Mouse (Mus musculus): Measurements from ENCODE around the gene Fgfr2.
"Not testable (repeated sequence)": the region's sequence is repeated elsewhere in the genome, so short reads cannot be mapped to it uniquely, and the experiment has no call there.

Fgfr2 gene

DNA sequence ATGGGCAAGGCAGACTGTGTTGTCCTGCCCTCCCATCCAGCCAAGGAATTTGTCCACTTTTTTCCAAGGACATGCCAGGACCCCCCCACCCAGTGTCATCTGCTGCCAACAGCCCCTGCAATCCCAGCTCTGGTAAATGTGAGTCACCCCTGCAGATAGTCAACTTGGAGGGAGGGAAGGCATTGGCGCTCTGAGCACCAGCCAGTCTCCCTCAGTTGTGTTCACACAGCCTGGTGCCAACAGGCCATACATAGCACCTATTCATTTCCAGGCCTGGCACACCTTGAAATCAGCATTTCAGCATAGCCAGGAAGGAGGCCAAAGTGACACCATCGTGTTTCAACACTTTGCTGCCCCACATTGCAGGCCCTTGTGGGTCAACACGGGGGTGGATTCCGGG lies 439.2 kb downstream of the Fgfr2 start:
- no peak for DNase-seq

DNA sequence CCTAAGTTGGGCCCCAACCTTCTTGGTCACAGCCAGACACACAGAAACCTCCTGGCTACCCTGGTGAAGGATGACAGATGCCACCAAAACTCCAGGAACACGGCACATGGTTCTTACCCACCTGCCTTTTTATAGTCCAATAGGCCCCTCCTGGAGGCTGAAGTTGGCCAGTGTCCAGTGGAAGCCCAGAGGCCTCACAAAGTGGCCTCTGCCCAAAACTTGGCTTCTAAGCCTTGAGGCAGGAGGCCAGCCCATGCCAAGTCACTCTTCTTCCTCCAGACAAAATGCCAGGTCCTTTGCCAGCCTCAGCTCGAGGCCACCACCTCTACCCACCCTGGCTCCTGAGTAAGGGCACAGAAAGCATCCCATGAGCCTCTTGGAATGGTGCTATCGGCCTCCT lies 440.2 kb downstream of the Fgfr2 start:
- no peak for DNase-seq

DNA sequence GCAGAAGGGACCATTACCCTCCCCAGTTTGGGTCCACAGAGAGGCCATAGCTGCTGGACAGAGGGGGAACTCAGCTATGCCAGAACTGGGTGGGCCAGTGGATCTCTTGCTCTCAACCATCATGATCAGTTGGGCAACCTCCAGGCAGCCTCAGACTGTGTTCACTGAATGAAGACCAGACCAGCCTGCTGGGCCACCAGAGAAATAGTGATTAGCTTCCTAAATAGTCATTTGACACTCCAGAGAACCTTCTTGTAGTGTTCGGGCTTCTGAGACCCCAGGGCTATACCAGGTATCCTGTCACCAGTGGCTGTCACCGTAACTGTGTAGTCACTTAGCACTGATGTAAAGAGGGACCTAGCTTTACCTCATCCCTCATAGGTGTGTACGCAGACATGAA lies 440.8 kb downstream of the Fgfr2 start:
- DNase-seq, result no peak

DNA sequence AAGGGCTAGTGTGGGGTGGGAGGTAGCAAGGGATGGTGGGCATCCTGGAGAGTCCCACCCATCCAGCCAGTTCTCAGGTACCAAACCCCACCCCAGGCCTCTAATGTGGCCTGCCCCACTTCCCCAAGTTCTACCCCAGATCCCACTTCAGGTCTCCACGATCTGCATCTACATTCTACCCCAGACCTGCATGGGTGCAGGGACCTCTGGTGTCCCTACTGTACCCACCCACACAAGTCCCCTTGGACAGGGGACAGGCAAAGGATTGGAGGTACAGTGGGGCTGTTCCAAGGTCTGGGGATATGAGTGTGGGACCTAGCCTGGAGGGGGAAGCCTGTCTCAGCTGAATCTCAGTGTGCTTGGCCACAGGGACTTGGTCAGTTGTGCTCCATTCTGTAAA lies 441.3 kb downstream of the Fgfr2 start:
- no peak for DNase-seq

DNA sequence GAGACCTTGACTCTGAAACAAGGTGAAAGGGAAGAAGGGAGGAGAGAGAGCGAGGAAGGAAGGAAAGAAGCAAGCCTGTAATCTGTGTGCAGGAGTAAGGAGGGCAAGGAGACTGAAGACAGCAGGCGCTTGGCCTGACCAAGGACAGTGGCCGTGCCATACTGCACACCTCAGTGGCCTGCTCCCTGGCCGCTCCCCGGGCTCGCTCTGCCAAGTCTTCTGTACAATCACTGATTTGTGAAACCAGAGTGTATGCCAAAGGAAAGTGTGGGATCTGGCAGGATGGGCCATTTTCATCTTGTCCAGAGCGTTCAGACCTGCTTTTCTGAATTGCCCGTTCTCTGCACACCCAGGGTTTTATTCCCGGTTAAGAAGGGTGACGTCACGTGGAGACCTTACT lies 441.9 kb downstream of the Fgfr2 start:
- DNase-seq, result no peak

DNA sequence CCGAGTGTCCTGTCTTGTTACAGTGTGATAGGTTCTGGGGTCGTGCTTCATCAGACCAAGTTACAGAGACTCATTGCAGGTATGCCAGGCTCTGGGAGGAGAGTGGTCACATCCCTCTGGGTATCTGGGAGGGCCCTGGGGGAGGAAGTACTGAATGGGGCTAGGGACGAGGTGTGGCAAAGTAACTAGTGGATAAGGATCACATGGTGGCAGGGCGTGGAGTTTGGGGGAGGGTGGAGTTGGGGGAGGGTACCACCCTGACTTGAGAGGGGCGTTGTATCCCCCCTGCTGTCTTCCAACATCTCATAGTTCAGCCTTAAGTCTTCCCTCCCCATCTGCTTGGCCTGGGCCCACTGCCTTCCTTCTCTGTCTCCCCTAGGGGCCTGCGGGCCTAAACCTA lies 443.6 kb downstream of the Fgfr2 start:
- DNase-seq, result no peak

DNA sequence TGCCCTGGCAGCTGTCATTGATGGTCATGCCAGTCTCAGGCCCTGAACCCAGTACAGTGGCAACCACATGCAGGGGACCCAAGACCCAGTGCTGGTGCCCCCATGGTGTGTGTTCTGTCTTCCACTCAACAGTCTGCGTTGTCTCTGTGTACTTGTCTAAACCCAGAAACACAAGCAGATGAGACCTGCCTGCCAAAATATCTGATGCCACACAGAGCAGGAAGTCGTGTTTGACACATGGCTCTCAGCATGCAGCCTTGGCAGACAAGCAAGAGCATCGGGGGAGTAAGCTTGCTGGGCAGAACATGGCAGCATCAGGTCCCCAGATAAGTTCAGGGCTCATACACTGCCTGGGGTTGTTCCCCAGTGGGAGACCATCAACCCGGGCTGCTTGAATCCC lies 444.0 kb downstream of the Fgfr2 start:
- DNase-seq, result no peak

DNA sequence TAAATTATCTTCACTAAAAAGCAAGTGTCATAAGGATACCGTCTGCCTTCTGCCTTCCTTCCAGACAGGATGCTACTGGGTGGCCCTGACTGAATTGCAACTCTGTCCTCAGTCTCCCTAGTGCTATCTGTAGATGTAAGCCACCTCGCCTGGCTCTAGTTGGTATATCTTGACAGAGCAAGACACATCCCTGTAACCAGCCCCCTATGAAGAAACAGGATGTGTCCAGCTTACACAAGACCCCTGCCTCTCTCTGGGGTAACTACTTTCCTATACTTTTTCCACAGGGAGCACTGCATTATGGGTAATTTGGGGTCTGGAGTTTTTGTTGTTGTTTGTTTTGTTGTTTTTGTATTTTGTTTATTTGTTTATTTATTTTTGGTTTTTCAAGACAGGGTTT lies 447.2 kb downstream of the Fgfr2 start:
- DNase-seq, result no peak

DNA sequence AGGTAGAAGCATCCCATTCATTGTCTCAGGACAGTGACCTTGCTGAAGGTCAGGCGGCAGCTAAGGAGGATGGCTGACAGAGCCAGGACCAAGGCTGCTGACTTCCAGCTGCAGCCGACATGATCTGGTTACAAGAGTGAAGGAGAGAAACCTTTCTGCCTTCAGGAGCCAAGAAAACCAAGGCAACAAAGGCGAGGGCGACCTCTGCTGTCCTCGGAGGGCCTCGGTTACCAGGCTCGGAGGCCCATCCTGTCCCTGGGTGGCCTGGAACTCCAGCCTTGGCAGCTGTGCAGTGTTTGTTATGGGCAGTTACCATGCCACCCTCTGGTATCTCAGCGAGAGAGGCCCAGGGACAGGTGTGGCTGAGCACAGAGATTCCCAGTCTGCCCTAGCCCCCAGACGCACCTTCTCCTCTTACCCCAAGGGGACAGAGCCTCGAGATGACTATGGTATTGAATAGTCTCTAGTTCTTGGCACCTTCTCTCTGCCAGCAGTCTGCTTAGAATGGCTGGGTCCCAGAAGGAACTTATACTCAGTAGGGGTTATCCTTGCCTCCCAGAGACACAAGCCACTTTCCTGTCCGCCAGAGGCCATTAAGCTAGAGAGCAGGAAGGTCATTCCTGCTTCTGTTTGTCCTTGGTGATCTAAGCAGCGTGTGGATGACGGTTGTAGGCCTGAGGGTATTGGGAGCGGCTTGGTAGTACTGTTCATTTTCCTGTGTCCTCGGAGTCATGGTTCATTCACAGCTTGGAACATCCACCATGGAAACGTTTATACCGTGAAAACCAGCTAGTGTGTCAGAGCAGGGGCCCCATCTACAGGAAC lies 449.0 kb downstream of the Fgfr2 start:
- DNase-seq, result peak; percentile 60 to 69

DNA sequence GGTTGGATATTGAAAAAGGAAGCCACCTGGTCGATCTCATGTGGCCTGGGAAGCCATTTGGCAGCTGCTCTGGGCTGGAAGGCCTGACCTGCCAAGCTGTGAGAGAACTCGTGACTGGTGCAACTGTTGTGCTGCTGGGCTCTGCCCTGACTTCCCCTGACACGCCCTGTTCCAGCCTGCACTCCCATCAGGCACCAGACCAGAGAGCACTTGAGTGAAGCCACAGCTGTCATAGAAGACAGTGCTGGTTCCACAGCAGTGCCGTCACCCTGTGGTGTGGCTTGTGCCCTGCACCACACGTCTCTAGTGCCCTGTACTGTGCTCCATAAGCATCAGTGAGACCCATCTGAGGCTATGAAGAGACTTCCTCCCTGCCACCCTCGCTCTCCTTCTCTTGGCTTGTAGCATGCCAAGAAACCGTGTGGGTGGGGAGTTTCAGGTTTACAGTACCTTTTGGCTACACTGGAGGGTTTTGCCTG lies 450.6 kb downstream of the Fgfr2 start:
- DNase-seq, result no peak

DNA sequence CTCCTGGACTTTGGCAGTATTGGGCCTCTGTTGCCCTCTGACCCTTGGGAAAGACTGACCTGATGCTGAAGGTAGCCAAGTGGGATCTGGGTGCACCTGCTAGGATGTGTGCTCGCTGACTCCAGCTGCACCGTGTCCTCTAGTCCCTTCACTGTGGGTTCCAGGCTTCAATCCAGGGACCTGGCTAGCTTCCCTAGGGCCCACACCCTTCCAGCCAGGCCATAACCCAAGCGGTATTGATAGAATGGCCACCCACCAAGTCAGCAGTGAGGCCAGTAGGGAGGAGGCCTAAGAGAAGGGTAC lies 452.3 kb downstream of the Fgfr2 start:
- DNase-seq, result peak in 1 of 2 experiments; percentile 48

DNA sequence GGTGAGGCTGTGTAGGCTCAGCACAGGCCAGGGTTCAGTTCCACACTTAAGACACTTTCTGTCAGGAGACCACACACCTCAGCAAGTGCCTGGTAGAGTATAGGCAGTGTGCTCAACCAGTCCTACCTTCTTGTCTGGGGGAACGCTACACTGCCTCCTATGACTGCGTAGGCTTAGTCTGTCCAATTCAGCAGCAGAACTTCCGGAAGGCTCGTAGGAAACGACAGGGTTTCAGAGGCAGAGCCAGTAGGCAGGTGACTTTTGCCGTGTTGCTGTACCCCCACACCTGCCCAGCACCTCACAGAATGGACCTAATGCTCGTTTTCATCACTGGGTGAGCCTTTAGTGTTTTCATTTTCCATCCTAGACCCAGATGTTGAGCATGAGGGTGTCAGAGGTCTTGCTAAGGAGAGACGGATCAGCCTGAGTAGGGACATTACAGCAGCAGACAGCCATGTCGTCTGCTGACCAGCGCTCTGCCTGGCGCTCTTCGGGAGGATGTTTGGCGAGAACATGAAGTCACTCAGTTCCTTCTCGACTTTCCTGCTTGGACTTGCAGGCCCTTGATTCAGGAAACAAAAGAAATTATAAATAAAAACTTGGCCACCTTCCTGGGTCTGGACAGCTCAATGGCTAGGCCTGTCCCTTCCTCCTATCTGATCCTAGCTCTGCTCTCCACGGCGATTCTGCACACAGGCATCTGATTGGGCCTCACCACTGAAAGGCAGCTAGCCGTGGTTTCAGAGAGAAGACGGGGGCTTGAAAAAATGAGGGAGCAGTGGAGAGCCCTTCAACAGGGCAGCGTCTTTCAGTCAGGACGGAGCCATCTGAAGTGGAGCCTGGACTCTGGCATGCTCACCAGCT lies 452.9 kb downstream of the Fgfr2 start:
- peak in 1 of 2 experiments; percentile 39 for DNase-seq

DNA sequence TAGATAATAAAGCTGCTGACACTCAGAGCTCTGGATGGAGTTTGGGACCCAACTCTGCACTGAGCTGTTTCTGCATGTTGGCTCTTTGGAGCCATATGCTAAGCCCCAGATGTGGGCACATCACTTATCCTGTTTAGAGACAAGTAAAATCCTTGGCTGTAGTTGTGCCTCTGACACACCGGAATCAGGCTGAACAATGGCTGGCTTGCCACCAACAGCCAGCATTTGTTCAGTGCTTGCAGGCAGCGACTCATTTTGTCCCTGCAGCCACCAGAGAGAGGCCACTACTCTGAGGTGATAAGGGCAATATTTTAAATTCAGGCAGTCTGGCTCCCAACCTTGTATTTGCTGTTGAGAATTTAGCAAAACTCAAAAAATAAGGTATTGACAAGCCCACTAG lies 454.5 kb downstream of the Fgfr2 start:
- DNase-seq, result peak; percentile 42 to 62

DNA sequence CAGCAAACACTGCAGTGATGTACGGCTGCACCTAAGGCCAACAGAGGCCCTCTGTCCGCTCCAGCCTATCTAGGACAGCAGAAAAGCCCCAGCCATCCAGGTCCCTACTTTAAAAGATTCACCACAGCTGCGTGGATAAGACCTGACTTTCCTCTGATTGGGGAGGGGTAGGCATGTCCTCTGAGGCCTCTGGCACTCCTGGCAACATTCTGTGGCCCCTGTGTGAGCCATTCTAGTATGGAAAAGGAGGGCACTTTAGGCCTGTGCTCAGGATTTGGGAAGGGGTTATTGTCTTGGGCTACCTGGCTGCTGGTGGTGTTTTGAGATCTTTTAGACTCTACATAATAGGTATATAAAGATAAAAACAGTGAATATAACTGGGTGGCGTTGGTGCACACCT lies 456.6 kb downstream of the Fgfr2 start:
- DNase-seq, result no peak

DNA sequence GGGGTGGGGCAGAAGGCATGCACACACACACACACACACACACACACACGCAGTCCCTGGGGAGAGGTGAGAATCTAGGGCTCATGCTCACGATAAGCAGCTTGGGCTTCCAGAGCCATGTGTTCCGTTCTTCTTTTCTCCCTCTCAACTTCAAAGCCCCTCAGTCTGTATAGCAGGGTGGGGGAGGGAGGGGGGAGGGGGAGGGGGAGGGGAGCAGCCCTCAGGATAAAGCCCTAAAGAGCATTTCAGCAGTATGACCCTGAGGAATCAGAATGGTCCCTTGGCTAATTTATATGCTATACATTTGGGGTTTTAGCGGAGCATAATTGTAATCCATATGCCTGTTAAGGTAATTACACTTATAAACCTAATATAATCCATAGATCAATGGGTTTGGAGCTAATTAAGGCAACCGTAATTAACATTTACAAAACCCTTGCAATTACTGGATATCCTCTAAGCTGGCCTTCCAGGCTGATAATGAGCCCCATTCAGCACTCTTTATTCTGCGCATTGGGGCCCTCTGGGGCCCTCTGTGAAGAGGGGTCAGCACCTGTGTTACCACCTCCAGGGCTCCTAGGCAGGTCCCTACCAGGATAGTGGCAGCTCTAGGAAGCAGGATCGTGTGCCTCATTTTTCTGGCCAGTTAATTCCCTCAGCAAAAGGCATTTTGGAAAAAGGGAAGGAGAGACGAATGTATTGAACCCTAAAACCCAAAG lies 457.3 kb downstream of the Fgfr2 start:
- DNase-seq, result no peak

DNA sequence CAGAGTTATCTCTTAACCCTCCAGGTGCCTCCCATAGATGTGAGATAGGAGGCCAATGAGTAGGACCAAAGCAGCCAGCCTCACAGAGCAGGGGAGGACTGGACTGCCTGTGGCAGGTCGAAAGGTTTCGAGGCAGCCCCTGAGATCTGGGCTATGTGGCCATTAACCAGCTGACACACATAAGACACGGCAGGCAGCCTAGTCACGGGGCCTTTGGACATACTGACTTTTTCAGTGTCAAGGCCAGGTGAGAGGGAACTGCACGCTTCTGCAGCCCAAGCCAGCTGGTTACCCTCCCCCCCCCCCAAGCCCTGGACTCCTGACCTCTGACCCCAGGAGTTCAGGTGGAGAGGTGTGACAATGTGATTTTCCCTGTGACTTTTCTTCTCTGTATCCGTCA lies 458.3 kb downstream of the Fgfr2 start:
- DNase-seq, result no peak

DNA sequence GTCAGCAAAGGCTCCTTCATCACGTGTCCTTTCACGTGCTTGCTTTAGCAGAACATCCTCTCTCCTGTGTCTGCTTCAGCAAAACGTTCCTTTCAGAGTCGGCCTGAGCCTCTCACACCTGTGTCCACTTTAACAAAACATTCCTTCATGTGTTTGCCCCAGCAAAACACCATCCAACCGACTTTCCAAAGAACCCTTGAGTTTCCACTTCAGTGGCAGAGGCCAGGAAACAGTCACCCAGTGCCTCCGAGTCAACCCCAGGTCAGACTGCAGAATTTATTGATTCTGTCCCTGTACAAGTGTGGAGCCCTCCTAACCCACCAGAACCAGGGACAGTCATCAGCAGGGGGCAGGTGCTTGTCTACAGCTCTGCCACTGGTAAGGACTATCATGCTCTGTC lies 460.3 kb downstream of the Fgfr2 start:
- not testable (repeated sequence) for DNase-seq

DNA sequence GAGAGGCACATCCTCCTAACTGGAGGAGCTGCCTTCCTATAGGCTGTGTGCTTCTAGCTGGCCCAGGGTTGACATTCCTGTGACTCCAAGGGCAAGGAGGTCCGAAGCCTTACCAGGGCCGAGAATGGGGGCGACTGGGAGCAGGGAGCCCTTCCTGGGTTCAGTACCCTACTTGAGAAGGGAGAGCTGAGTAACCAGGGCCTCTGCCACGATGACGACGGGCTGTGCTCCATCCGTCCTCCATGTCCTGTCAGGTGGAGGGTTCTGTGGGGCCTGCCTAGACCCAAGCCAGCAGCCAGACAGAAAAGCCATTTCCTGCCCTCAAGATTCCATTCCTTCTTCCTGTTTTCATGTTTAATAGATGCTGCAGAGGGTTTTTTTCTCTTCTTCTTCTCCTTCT lies 463.5 kb downstream of the Fgfr2 start:
- peak in 1 of 2 experiments; percentile 37 for DNase-seq

DNA sequence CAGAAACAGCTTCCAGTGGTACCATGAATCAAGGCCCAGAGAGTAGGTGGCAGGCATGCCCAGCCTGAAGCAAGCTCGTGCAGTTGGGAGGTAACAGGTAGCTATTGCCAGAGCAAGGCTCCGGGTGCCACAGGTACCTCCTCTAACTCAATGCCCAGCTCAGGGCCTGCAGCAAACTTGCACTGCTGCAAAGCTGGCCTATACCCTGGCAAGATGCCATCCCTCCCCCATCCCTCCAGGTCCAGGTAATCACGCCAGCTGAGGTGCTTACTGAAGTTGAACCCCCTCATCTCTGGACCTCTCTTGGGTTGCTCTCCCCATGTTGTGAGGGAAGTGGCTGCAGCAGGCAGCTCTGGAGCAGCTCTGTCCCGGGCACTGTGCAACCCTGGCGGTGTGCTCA lies 464.5 kb downstream of the Fgfr2 start:
- peak; percentile 44 to 66 for DNase-seq

DNA sequence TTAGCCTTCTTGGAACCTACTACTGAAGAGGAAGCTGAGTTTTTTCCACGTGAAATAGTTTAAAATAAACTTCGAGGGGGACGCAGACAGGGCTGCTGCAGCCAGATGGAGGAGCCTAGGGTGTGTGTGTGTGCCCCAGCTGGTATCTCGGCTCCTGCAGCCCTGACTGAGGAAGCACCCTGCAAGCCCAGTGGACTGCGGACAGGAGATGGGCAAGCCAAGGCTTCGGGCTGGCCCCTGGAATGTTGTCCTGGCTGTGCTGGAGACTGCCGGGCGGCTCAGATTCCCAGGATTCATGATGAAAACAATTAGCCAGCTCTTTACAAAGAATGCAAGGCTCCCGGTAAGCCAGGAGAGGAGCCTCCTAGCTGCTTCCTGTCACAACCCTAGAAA lies 465.1 kb downstream of the Fgfr2 start:
- peak; percentile 51 to 66 for DNase-seq

DNA sequence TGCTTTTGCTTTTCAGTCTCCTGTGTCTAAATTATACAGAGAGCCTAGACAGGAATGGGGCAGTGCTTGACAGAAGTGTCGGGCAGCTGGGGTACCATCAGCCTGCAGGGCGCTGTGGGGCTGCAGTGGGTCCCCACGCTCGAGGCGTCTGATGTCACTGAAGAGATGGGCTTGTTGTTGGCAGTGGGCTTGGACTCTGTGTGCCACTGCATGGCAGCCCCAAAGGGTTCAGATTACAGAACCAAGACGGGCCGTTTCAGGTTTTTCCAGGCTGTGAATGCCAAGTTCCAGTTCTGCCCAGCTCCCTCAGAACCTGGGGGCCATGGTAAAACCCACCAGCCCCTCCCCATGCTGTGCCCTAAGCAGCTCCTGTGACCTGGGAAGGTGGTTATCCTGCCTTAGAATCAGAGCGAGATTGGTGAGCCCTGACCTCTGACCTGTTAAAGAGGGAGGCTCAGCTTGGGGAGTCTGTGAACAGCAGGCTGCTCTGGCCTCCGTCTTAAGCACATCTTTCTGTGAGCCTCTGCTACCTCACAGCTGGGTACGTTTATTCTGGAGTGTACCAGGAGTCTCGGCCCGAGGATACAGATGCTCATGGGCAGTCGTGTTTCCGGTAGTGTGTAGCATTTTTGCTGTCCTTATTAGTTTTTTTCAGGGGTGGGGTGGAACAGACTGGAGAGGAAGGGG lies 465.6 kb downstream of the Fgfr2 start:
- no peak for DNase-seq

DNA sequence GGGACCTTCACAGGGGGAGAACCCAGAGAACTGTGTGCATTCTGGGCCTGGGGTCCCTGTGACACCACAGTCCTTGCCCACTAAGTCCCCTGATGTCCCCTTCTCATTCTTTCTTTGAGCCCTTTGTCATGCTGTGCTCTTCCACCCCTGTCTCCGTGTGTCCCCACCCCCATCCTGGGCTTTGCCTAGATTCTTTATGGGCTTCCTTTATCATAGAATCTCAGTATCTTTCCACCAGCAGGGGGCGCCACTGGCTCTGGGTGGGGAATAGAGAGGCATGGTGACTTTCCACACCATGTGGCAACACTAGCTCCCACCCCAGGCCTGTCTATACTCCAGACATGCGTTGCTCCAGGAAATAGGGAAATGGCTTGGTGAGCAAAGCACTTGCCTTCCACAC lies 466.6 kb downstream of the Fgfr2 start:
- DNase-seq, result peak; percentile 98

DNA sequence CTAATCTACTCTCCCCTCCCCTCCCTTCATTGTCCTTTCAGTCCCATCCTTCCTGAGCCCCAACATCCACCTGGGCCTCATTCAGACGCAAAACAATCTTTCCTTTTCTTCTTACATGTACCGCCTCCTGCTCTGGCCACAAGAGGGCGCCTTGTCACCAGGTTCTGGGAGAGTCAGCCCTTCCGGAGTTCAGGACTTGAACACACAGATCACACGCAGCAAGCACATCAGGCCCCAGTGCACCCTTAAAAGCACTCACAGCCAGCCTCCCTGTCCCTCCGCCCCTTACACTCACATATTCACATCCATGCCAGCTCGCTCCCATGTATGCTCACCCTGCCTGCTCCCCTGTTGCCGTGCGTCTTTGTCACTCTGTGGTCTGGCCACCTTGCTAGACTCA lies 467.1 kb downstream of the Fgfr2 start:
- peak; percentile 95 for DNase-seq
